Mouse (Mus musculus): Measurements from ENCODE around the gene Ext2. TPM values are rescaled to one million over a fixed set of nuclear protein-coding genes. Genes with fewer than 3 reads are reported as not detected.
A peak's percentile ranks its signal among the peaks of the same experiment; 100 is the strongest.

Gene Ext2
- polyA plus RNA-seq, 1 experiment from 2014 or later: 64.2 TPM

DNA sequence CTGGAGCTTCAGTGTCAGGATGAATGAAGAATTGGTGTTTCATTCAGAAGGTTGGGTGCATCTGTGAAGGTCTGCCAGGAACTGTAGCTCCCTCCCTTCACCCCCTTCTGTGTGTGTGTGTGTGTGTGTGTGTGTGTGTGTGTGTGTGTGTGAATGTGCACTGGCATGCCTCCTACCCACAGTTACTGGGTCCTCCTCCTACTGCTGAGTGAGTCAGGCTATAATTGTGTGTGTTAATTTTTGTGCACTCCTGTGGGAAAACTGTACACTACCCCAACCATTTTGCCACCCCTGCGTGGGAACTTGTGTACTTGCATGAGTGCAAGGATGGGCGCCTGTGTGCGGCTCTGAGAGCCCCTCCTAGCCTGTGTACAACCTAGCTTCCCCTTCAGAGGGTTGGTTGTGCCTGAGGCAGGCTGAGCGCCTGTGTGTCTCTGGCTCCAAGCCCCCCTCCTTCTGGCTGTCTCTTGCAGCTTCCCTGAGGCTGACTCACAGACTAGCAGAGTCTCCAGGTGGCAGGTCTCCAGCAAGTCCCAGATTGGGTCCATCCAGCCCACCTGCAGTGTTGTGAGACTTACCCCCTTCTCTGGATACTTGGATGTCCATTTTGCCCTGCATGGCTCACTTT is 173.0 kb downstream of the Ext2 start:
- H3K4me2 ChIP-seq (replicated peaks): no peak overlapping the region
- H3K9me3 ChIP-seq: no peaks in the 10 kb centered on the region
- H3K4me1 ChIP-seq: peaks cover 11% of the 10 kb centered on the region
- H3K27ac ChIP-seq (replicated peaks): no peak overlapping the region
- WGBS: 11% methylated on average over 4 of the region's 4 CpGs
- H3K4me3 ChIP-seq: no peak overlapping the region
- H3K27me3 ChIP-seq: peaks cover 46% of the 10 kb centered on the region
- H3K9ac ChIP-seq (replicated peaks): no peak overlapping the region
- no peaks in the 10 kb centered on the region for H3K36me3 ChIP-seq
- ATAC-seq (replicated peaks): peak; percentile 49; the same call in 1 of the 2 replicates

DNA sequence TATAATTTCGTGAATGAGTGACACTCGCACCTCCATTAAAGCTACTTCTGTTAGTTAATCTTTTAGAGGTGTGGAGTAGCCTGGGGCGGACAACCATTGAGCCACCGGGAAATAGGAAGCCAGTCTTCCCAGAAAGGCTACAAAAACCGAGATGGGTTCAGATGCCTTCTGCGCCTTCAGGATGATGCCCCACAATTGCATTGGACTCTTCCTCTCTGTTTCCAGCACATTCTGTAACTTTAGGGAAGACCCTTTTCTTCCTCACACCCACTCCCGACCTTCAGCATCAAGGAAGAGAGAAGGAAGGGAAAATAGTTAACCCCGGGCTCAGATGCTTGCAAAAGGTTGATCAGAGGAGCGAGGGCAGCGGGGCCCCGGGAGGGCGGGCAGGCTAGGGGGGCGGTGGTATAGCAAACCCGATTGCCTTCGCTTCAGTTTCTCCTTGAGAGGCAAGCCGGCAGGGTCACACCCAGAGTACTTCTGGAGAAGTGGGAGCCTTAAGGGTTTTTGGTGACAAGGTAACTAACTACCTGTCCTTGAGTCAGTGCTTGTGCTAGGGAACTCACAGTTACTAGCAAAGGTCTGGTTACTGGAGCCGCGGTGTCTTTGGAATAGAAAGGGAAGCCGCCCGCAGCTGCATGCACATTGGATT is 174.3 kb downstream of the Ext2 start:
- Histone ChIP-seq H3K4me1 (peaks cover 16% of the 10 kb centered on the region), H3K27me3 (peaks cover 59% of the 10 kb centered on the region), H3K36me3 (no peaks in the 10 kb centered on the region), H3K27ac (replicated peaks) (no peak overlapping the region), H3K9ac (replicated peaks) (no peak overlapping the region), H3K9me3 (no peaks in the 10 kb centered on the region), H3K4me3 (no peak overlapping the region), H3K4me2 (replicated peaks) (no peak overlapping the region)
- ATAC-seq (replicated peaks): no peak
- 3% methylated on average over 20 of the region's 20 CpGs for WGBS

DNA sequence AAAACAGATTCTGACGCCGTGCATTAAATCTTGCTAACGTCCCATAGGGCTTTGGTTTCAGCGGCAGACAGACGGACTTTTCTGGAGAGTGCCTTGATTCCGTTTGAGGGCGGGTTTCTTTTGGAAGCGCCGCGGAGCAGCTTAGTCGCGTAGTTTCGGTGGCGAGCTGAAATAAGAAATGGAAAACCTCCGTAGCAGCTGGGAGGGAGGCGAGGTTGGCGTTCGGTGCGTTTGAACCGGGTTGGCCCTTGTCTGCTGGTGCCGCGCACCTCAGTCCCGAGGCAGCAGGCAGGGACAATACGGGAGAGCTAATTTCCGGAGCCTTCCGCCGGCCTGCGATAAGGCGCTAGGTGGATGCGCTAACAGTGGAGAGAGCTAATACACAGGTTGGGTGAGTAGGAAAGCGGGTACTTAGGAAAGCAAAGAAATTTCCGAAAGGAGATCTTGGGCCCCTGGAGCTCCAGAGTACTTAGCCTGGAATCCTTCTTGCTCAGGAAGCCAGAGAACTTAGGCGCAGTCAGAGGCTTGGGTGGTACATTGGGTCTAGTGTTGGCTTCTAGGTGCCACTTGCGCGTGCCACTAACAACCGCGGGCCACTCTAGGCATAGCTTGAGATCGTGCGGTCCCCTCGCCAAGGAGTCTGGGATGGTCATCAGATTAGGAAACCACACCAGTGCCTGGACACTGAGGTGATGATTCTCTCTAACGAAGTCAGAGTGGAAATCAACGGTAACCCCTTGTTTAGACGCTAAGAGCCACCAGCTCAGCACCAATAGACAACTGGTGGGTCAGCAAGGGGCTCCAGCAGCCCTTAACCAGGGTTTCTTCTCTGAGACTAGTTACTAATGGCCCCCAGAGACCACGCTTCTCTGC is 175.1 kb downstream of the Ext2 start:
- no peak overlapping the region for H3K4me3 ChIP-seq
- H3K36me3 ChIP-seq: no peaks in the 10 kb centered on the region
- WGBS: under 1% methylated on average over 44 of the region's 44 CpGs
- H3K9ac ChIP-seq (replicated peaks): no peak overlapping the region
- H3K27me3 ChIP-seq: peaks cover 66% of the 10 kb centered on the region
- no peaks in the 10 kb centered on the region for H3K9me3 ChIP-seq
- peaks cover 24% of the 10 kb centered on the region for H3K4me1 ChIP-seq
- 0 out of 2 replicates have a peak overlapping the region, but pooled peaks have one; percentile 0 for H3K4me2 ChIP-seq (replicated peaks)
- no peak overlapping the region for H3K27ac ChIP-seq (replicated peaks)
- no peak for ATAC-seq (replicated peaks)

DNA sequence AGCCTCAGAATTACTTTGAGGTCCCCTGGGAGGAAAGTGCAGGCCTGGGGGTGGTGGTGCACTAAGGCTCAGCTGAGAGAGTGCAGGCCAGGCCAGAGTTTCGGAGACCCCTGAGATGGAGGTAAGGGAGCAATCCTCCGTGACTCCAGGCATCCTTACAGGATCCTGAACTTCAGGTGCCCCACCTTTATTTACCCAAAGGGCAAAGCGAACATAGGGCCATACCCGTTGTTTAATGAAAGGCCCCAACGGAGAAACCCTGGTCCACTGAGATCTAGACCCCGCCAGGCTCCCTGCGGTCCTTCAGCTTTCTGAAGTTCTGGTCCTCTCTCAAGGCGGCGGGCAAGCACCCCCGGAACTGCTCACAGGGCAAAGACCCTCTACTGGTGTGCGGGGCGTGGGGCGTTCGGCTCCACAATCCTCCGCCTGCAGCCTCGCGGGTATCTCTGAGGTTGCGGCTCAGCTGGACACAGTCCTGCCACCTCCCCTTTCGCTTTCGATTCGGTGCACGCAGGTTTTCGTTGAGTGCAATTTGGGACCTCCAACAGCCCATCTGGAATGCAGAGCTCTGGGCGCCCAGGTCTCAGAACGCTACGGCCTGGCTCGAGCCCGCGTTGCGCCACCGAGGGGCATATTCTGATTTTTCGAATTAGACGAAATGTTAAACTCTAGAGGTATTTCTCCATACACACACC is 176.6 kb downstream of the Ext2 start:
- WGBS: 2% methylated on average over 33 of the region's 33 CpGs
- peak overlapping the region; percentile 2; the same call in 1 of the 2 replicates for H3K4me3 ChIP-seq

DNA sequence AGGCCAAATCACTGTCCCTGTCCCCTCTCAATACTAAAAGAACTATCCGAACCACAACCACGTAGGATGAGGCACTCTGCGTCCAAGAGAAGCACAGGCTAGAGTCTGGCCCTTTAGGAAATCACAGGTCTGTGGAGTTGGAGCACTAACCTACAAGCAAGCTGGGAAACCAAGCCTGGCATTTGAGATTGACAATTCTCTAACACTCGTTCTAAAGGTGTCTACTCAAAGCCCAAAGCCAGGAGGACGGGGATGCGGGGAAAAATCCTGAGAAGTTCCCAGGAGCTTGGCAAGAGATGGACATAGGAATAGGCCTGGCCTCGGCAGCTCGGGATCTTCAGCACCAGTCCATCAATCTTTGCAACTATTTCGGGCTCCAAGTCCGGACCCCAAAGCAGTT is 177.2 kb downstream of the Ext2 start:
- Histone ChIP-seq H3K27ac (replicated peaks) (no peak overlapping the region), H3K27me3 (peaks cover 81% of the 10 kb centered on the region), H3K9me3 (no peaks in the 10 kb centered on the region), H3K4me2 (replicated peaks) (no peak overlapping the region), H3K36me3 (no peaks in the 10 kb centered on the region), H3K9ac (replicated peaks) (no peak overlapping the region), H3K4me1 (peaks cover 27% of the 10 kb centered on the region), H3K4me3 (no peak overlapping the region)
- ATAC-seq (replicated peaks): no peak
- 17% methylated on average over 10 of the region's 10 CpGs for WGBS

More for the DNA sequence above, 176.6 kb downstream of the Ext2 start:
- H3K36me3 ChIP-seq: no peaks in the 10 kb centered on the region
- ATAC-seq (replicated peaks): 0 out of 2 replicates have a peak, but pooled peaks have one; percentile 8
- no peak overlapping the region for H3K9ac ChIP-seq (replicated peaks)
- H3K4me1 ChIP-seq: peaks cover 27% of the 10 kb centered on the region
- H3K27ac ChIP-seq (replicated peaks): no peak overlapping the region
- peak overlapping the region; percentile 16; the same call in 1 of the 2 replicates for H3K4me2 ChIP-seq (replicated peaks)
- peaks cover 79% of the 10 kb centered on the region for H3K27me3 ChIP-seq
- no peaks in the 10 kb centered on the region for H3K9me3 ChIP-seq

DNA sequence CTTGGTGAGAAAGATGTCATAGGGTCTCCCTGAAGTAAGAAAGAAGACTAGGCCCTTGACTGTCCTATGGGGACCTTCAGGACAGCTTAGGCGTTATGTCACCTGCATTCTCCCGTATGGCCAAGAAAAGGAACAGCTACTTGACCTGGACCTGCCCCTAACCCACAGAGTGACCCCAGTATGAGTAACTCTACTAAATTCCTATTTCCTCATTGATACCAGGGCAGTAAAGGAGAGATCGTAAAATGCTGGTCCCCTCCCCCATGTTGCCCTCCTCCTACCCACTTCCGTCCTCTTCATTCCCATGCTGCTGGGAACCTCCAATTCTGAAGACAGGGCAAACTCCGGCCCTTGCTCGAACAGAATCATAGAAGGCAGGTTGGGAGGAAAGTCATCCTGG is 177.6 kb downstream of the Ext2 start:
- WGBS: 17% methylated on average over 6 of the region's 6 CpGs
- Histone ChIP-seq H3K27me3 (peaks cover 81% of the 10 kb centered on the region), H3K4me3 (no peak overlapping the region), H3K9ac (replicated peaks) (no peak overlapping the region), H3K36me3 (no peaks in the 10 kb centered on the region), H3K4me1 (peaks cover 27% of the 10 kb centered on the region), H3K9me3 (no peaks in the 10 kb centered on the region), H3K4me2 (replicated peaks) (no peak overlapping the region), H3K27ac (replicated peaks) (no peak overlapping the region)
- no peak for ATAC-seq (replicated peaks)

DNA sequence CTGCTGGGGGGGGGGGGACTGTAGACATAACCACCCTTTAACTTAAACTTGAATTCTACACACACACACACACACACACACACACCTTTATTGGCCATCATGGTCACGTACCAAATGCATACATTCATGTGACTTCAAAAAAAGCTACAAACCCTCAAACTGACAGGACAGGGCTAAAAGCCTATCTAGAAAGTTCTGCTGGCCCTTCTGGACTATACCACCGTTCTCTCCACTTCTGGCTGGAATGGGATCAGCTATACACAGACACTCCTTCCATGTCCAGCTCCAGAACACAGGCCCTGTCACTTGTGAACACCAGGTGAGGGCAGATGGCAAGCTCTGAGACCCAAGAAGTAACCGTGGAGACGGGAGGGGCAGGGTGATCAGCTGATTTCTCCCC is 178.1 kb downstream of the Ext2 start:
- Histone ChIP-seq H3K4me2 (replicated peaks) (no peak overlapping the region), H3K9ac (replicated peaks) (no peak overlapping the region), H3K4me1 (peaks cover 27% of the 10 kb centered on the region), H3K36me3 (no peaks in the 10 kb centered on the region), H3K9me3 (no peaks in the 10 kb centered on the region), H3K27me3 (peaks cover 81% of the 10 kb centered on the region), H3K27ac (replicated peaks) (no peak overlapping the region), H3K4me3 (no peak overlapping the region)
- ATAC-seq (replicated peaks): no peak
- WGBS: 24% methylated on average over 4 of the region's 4 CpGs

DNA sequence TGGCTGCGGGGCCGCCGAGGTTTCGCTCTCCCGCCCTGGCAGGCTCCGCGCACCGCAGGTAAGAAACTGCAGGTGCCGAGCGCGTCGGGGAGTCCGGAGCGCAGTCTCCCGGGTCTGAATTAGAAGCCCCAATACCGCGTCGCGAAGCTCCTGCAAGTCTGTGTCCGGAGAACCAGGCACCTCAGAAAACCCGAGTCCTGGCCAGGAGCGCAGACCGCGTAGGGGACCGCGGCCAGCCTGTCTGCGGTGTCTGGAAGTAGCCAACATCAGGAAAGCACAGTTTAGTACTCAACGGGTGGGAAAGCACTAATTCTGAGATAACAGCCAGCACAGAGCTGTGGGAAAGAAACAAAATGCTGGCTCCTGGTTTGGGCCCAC is 179.0 kb downstream of the Ext2 start:
- Histone ChIP-seq H3K4me2 (replicated peaks) (peak overlapping the region; percentile 57), H3K27ac (replicated peaks) (no peak overlapping the region), H3K9ac (replicated peaks) (peak overlapping the region; percentile 21; the same call in 1 of the 2 replicates), H3K4me1 (peaks cover 27% of the 10 kb centered on the region), H3K4me3 (peak overlapping the region; percentile 36), H3K9me3 (no peaks in the 10 kb centered on the region), H3K36me3 (no peaks in the 10 kb centered on the region), H3K27me3 (peaks cover 79% of the 10 kb centered on the region)
- under 1% methylated on average over 28 of the region's 28 CpGs for WGBS
- ATAC-seq (replicated peaks): no peak

DNA sequence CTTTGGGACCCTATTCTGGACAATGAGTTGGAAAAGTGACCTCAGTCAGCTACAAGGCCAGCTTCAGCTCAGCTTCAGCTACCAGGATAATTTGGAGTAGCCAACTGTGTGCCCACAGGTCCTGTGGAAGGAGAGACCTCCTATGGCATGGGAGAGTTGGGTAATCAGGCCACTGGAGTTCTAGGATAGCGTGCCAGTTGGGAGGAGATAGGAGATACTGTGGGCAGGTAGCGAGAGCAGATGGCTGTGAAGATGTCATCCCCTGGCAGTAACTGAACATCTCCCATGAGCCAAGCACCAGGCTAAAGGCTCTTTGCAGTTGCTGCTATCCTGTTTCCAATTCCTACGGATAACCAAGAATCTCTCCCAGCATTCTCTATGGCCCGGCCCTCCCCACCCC is 187.8 kb downstream of the Ext2 start:
- no peaks in the 10 kb centered on the region for H3K36me3 ChIP-seq
- no peak for ATAC-seq (replicated peaks)
- H3K9ac ChIP-seq (replicated peaks): no peak overlapping the region
- peaks cover 24% of the 10 kb centered on the region for H3K27me3 ChIP-seq
- H3K4me2 ChIP-seq (replicated peaks): no peak overlapping the region
- 91% methylated on average over 4 of the region's 4 CpGs for WGBS
- no peak overlapping the region for H3K27ac ChIP-seq (replicated peaks)
- H3K9me3 ChIP-seq: no peaks in the 10 kb centered on the region
- no peak overlapping the region for H3K4me3 ChIP-seq
- H3K4me1 ChIP-seq: no peaks in the 10 kb centered on the region

DNA sequence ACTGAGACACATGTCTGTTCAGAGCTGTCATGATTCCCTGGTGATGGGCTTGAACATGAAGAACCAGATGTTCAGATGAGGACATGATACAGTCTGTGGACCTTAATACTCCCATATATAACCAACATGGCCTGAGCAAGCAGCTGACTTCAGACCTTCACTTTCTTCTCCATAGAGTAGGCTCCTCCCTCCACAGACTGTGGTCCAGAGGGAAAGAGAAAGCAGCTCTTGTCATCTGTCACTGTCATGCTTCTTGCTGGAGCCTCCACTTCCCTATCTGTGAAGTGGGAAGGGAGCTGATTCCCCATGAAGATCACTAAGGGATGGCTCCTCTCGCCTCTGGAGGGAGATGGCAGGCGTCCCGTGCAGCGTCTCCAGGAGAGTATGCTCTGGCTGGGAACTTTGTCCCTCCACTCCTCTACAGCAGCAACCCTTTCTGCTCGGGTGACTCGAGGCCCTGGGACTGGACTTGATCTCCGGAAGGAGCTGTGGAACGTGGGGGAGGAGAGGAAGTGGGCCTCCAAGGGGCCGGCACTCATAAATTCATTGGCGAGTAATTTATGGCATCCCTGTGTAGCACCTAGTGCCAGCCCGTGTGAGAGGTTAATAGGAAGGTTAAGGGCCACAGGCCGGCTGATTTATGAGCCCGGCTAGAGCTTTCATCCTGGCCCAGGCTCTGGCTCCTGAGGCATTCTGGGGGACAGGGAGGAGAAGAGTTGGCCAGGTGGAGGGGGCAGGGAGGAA is 197.5 kb downstream of the Ext2 start:
- Histone ChIP-seq H3K9ac (replicated peaks) (no peak overlapping the region), H3K4me1 (no peaks in the 10 kb centered on the region), H3K27ac (replicated peaks) (no peak overlapping the region), H3K9me3 (no peaks in the 10 kb centered on the region), H3K27me3 (peaks cover 3% of the 10 kb centered on the region; the same call in 1 of the 2 replicates), H3K4me3 (no peak overlapping the region), H3K4me2 (replicated peaks) (no peak overlapping the region), H3K36me3 (no peaks in the 10 kb centered on the region)
- no peak for ATAC-seq (replicated peaks)
- WGBS: 84% methylated on average over 13 of the region's 13 CpGs

DNA sequence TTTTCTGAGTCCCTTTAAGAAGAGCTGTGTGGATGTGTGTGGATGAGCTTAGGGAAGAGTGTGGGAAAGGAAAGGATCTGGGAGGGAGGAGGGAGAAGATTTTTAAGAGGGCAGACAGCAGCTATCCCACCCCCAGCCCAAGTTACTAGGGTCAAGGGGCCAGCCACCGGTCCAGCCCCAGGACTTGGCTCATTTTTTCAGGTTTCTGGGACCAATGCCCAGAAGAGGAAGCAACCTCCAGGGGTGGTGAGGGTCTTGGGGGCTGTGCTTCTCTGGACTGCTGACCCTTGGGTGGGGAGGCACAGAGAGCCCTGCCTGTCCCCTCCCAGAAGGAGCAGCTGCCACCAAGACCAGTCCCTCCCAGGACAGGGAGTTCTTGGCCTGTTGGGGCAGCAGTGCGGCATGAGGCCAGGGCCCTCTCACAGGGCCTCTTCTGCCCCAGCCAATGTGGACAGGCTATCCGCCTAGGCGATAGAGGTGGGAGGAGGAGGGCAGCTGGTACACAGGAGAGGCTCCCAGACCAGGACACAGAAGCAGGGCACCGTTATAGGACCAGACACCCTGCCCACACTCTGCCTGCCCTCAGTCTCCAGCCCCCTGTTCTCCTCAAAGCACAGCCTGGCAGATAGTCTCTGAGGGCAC is 203.0 kb downstream of the Ext2 start:
- Histone ChIP-seq H3K4me2 (replicated peaks) (no peak overlapping the region), H3K4me1 (no peaks in the 10 kb centered on the region), H3K27ac (replicated peaks) (no peak overlapping the region), H3K27me3 (peaks cover 5% of the 10 kb centered on the region; the same call in 1 of the 2 replicates), H3K9me3 (no peaks in the 10 kb centered on the region), H3K36me3 (no peaks in the 10 kb centered on the region), H3K4me3 (no peak overlapping the region), H3K9ac (replicated peaks) (no peak overlapping the region)
- ATAC-seq (replicated peaks): no peak
- WGBS: 34% methylated on average over 5 of the region's 5 CpGs

Measured in forebrain, embryonic 15.5 days (tissue).